Mouse (Mus musculus): ENCODE results near the gene Abhd6. TPM values are rescaled to one million over a fixed set of nuclear protein-coding genes. Genes with fewer than 3 reads are reported as not detected.

Abhd6 gene
- polyA plus RNA-seq, 1 experiment from 2014 or later = 36.7 TPM

- Histone ChIP-seq H3K27me3 (replicated peaks; ENCODE audit: control insufficient read depth, insufficient read depth, low read length) (no peaks in the 10 kb centered on the region), H3K9ac (replicated peaks; ENCODE audit: low read depth, low read length) (no peak overlapping the region), H3K4me2 (ENCODE audit: low read length) (no peak overlapping the region), H3K36me3 (ENCODE audit: control insufficient read depth, insufficient read depth) (peaks cover 4% of the 10 kb centered on the region), H3K27ac (ENCODE audit: low read length) (no peak overlapping the region), H3K4me3 (replicated peaks; ENCODE audit: low read length) (no peak overlapping the region), H3K4me1 (replicated peaks; ENCODE audit: control insufficient read depth, insufficient read depth, low read length) (no peaks in the 10 kb centered on the region), H3K9me3 (ENCODE audit: control insufficient read depth, low read length) (no peaks in the 10 kb centered on the region)
- 26% methylated on average over 17 of the region's 17 CpGs for WGBS
- no peak for ATAC-seq
These were observed 51.8 kb downstream of the Abhd6 start for GRCm38 (mm10) chr14:8054310-8055102.

- WGBS = 93% methylated on average over 5 of the region's 5 CpGs
- H3K4me1 ChIP-seq (replicated peaks; ENCODE audit: control insufficient read depth, insufficient read depth, low read length) = no peaks in the 10 kb centered on the region
- no peak overlapping the region for H3K27ac ChIP-seq (ENCODE audit: low read length)
- no peaks in the 10 kb centered on the region; the same call in 1 of the 2 replicates for H3K36me3 ChIP-seq (ENCODE audit: control insufficient read depth, insufficient read depth)
- no peak overlapping the region for H3K4me3 ChIP-seq (replicated peaks; ENCODE audit: low read length)
- no peak for ATAC-seq
- H3K27me3 ChIP-seq (replicated peaks; ENCODE audit: control insufficient read depth, insufficient read depth, low read length) = no peaks in the 10 kb centered on the region
- no peak overlapping the region for H3K9ac ChIP-seq (replicated peaks; ENCODE audit: low read depth, low read length)
- H3K4me2 ChIP-seq (ENCODE audit: low read length) = no peak overlapping the region
- H3K9me3 ChIP-seq (ENCODE audit: control insufficient read depth, low read length) = no peaks in the 10 kb centered on the region
These were observed 53.4 kb downstream of the Abhd6 start for GRCm38 (mm10) chr14:8056076-8056475.

GRCm38 (mm10) chr14:8059938-8060337, 57.2 kb downstream of the Abhd6 start:
- no peak for ATAC-seq
- no peak overlapping the region for H3K9ac ChIP-seq (replicated peaks; ENCODE audit: low read depth, low read length)
- H3K4me1 ChIP-seq (replicated peaks; ENCODE audit: control insufficient read depth, insufficient read depth, low read length) = peaks cover 5% of the 10 kb centered on the region
- H3K27me3 ChIP-seq (replicated peaks; ENCODE audit: control insufficient read depth, insufficient read depth, low read length) = no peaks in the 10 kb centered on the region
- no peak overlapping the region for H3K4me2 ChIP-seq (ENCODE audit: low read length)
- H3K27ac ChIP-seq (ENCODE audit: low read length) = no peak overlapping the region
- 95% methylated on average over 7 of the region's 7 CpGs for WGBS
- no peak overlapping the region for H3K4me3 ChIP-seq (replicated peaks; ENCODE audit: low read length)
- H3K36me3 ChIP-seq (ENCODE audit: control insufficient read depth, insufficient read depth) = no peaks in the 10 kb centered on the region
- no peaks in the 10 kb centered on the region for H3K9me3 ChIP-seq (ENCODE audit: control insufficient read depth, low read length)

DNA sequence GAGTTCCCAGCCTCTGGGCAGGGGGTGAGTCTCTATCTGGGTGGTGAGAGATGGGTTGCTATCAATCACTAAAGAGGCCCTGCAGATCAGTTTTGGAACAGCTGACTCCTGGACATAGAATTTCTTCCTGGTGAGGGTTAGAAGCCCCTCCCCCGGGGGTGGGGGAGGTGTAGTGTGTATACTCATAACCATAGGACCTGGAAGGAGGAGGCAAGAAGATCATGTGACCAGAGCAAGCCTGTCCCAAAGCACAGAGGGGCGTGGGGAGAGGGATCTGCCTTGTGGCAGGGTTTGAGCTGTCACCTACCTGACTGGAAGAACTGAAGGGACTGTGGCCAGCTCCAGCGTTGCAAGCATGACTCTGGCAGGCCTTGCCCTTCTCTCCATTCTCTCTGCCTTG, 59.4 kb downstream of the Abhd6 start:
- peak overlapping the region; percentile 70; the same call in 1 of the 2 replicates for H3K27ac ChIP-seq (ENCODE audit: low read length)

GRCm38 (mm10) chr14:8062537-8063301, 60.0 kb downstream of the Abhd6 start:
- Histone ChIP-seq H3K4me2 (ENCODE audit: low read length) (no peak overlapping the region), H3K9me3 (ENCODE audit: control insufficient read depth, low read length) (no peaks in the 10 kb centered on the region), H3K36me3 (ENCODE audit: control insufficient read depth, insufficient read depth) (no peaks in the 10 kb centered on the region), H3K4me3 (replicated peaks; ENCODE audit: low read length) (no peak overlapping the region), H3K9ac (replicated peaks; ENCODE audit: low read depth, low read length) (no peak overlapping the region), H3K27ac (ENCODE audit: low read length) (peak overlapping the region; percentile 70), H3K4me1 (replicated peaks; ENCODE audit: control insufficient read depth, insufficient read depth, low read length) (peaks cover 5% of the 10 kb centered on the region), H3K27me3 (replicated peaks; ENCODE audit: control insufficient read depth, insufficient read depth, low read length) (no peaks in the 10 kb centered on the region)
- WGBS = 23% methylated on average over 3 of the region's 3 CpGs
- ATAC-seq = peak; percentile 81

More for the DNA sequence above, 59.4 kb downstream of the Abhd6 start:
- Histone ChIP-seq H3K27me3 (replicated peaks; ENCODE audit: control insufficient read depth, insufficient read depth, low read length) (no peaks in the 10 kb centered on the region), H3K9ac (replicated peaks; ENCODE audit: low read depth, low read length) (no peak overlapping the region), H3K36me3 (ENCODE audit: control insufficient read depth, insufficient read depth) (no peaks in the 10 kb centered on the region), H3K9me3 (ENCODE audit: control insufficient read depth, low read length) (no peaks in the 10 kb centered on the region), H3K4me2 (ENCODE audit: low read length) (no peak overlapping the region), H3K4me1 (replicated peaks; ENCODE audit: control insufficient read depth, insufficient read depth, low read length) (peaks cover 5% of the 10 kb centered on the region), H3K4me3 (replicated peaks; ENCODE audit: low read length) (no peak overlapping the region)
- 33% methylated on average over 3 of the region's 3 CpGs for WGBS
- ATAC-seq = no peak

- Histone ChIP-seq H3K36me3 (ENCODE audit: control insufficient read depth, insufficient read depth) (no peaks in the 10 kb centered on the region), H3K9ac (replicated peaks; ENCODE audit: low read depth, low read length) (no peak overlapping the region), H3K9me3 (ENCODE audit: control insufficient read depth, low read length) (no peaks in the 10 kb centered on the region), H3K27ac (ENCODE audit: low read length) (no peak overlapping the region), H3K4me2 (ENCODE audit: low read length) (no peak overlapping the region), H3K4me3 (replicated peaks; ENCODE audit: low read length) (no peak overlapping the region), H3K4me1 (replicated peaks; ENCODE audit: control insufficient read depth, insufficient read depth, low read length) (peaks cover 5% of the 10 kb centered on the region), H3K27me3 (replicated peaks; ENCODE audit: control insufficient read depth, insufficient read depth, low read length) (no peaks in the 10 kb centered on the region)
- ATAC-seq = no peak
- WGBS = 89% methylated on average over 8 of the region's 8 CpGs
These were observed 61.4 kb downstream of the Abhd6 start for GRCm38 (mm10) chr14:8063835-8064785.

DNA sequence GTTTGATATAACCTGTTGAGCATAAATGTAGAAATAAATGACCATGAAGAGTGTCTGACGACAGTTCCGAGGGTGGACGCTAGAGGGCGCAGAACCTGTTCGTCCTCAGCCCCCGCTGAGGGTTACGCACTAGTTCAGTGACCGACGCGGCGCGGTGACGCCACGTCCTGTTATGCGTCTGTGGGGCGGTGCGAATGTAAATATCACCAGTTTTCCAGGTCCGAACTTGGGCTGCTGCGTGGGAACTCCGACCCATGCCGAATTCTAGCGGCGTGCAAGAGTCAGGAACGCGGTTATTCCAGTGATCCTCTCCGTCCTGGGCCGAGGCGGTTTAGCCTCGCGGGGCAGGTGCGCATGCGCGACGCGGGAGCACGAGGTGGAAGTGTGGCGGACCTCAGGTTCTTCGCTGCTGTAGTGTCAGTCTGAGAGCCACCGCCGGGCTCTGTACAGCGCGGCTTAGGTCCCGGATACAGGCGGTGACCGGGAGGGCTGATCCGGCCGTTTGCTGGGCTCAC, 77.5 kb downstream of the Abhd6 start, which contains the start of gene Rpp14:
Gene Rpp14, plus strand, starts transcription at position 203 of the 515 bp plus-strand sequence.
- Histone ChIP-seq H3K27me3 (replicated peaks; ENCODE audit: control insufficient read depth, insufficient read depth, low read length) (no peaks in the 10 kb centered on the region), H3K4me1 (replicated peaks; ENCODE audit: control insufficient read depth, insufficient read depth, low read length) (peaks cover 14% of the 10 kb centered on the region)
- WGBS = 0% methylated on average over 47 of the region's 47 CpGs

GRCm38 (mm10) chr14:8080718-8081117, 78.0 kb downstream of the Abhd6 start:
- ATAC-seq = peak; percentile 37
- 2% methylated on average over 11 of the region's 11 CpGs for WGBS
- Histone ChIP-seq H3K27me3 (replicated peaks; ENCODE audit: control insufficient read depth, insufficient read depth, low read length) (no peaks in the 10 kb centered on the region), H3K9ac (replicated peaks; ENCODE audit: low read depth, low read length) (peak overlapping the region; percentile 87), H3K4me3 (replicated peaks; ENCODE audit: low read length) (peak overlapping the region; percentile 77), H3K4me1 (replicated peaks; ENCODE audit: control insufficient read depth, insufficient read depth, low read length) (peaks cover 14% of the 10 kb centered on the region), H3K27ac (ENCODE audit: low read length) (peak overlapping the region; percentile 92), H3K4me2 (ENCODE audit: low read length) (peak overlapping the region; percentile 98), H3K9me3 (ENCODE audit: control insufficient read depth, low read length) (no peaks in the 10 kb centered on the region), H3K36me3 (ENCODE audit: control insufficient read depth, insufficient read depth) (peaks cover 10% of the 10 kb centered on the region)

More for the DNA sequence above, 77.5 kb downstream of the Abhd6 start, which contains the start of gene Rpp14:
- Histone ChIP-seq H3K9ac (replicated peaks; ENCODE audit: low read depth, low read length) (peak within 1 kb of the TSS; percentile 87), H3K4me2 (ENCODE audit: low read length) (peak within 1 kb of the TSS; percentile 98), H3K9me3 (ENCODE audit: control insufficient read depth, low read length) (no peaks in the 10 kb centered on the region), H3K4me3 (replicated peaks; ENCODE audit: low read length) (peak within 1 kb of the TSS; percentile 77), H3K36me3 (ENCODE audit: control insufficient read depth, insufficient read depth) (peaks cover 10% of the 10 kb centered on the region), H3K27ac (ENCODE audit: low read length) (peak within 1 kb of the TSS; percentile 92)
- peak; percentile 97 for ATAC-seq
